24 mouse cellular contexts compared by ENCODE assay signal in genomic region chr17:72973041-72973440, GRCm38 (mm10). TPM values are rescaled to one million over a fixed set of nuclear protein-coding genes. Genes with fewer than 3 reads are reported as not detected.
DNase-seq lines count a peak whose midpoint lies in the region; ATAC-seq and TF ChIP-seq lines count a peak whose summit lies in the region.
"Had no signal": no experiment of that assay in that cellular context is flagged by ENCODE, and none has a peak within 500 bp of the region (broad histone marks: within the 10 kb centered on the region; RNA-seq: fewer than 3 reads in every experiment).

No protein-coding gene starts in this region.

- H3K4me2 ChIP-seq in lung, postnatal 0 days (replicated peaks; ENCODE audit: low read depth, low read length): no peak overlapping the region
- H3K4me2 ChIP-seq in heart, embryonic 14.5 days (ENCODE audit: low read length): no peak overlapping the region
- H3K4me2 ChIP-seq: embryonic facial prominence, embryonic 15.5 days; forebrain, embryonic 15.5 days; intestine, embryonic 15.5 days; limb, embryonic 15.5 days; midbrain, embryonic 11.5 days had no signal

- H3K9me3 ChIP-seq in heart, embryonic 10.5 days: no peaks in the 10 kb centered on the region
- H3K9me3 ChIP-seq in lung, postnatal 0 days (ENCODE audit: low read length): no peaks in the 10 kb centered on the region
- H3K9me3 ChIP-seq in heart, embryonic 14.5 days (ENCODE audit: control insufficient read depth, low read length): no peaks in the 10 kb centered on the region
- H3K9me3 ChIP-seq: embryonic facial prominence, embryonic 15.5 days; forebrain, embryonic 15.5 days; intestine, embryonic 15.5 days; limb, embryonic 15.5 days had no signal

- DNase-seq in heart, adult 18-20 months: peak; percentile 60 to 81
- no peak for DNase-seq in heart, embryonic 10.5 days (ENCODE audit: low spot score)
- peak; percentile 17 for DNase-seq in lung, postnatal 0 days (ENCODE audit: low spot score)
- DNase-seq in lung, postnatal 14 days: no peak
- peak; percentile 59 for DNase-seq in heart, postnatal 4 days
- DNase-seq in left cerebral cortex, postnatal 14 days (ENCODE audit: low spot score in 2 of 2): no peak
- no peak for DNase-seq in testis, postnatal 10 days (ENCODE audit: low spot score)
- DNase-seq: adrenal gland, adult 2 months; cerebellum, adult 9-10 months; gastrocnemius, postnatal 25 days; kidney, adult 8-10 months; kidney, postnatal 4 days; left cerebral cortex, postnatal 4 days; right cerebral cortex, adult 18-20 months; right cerebral cortex, postnatal 4 days; thymus, adult 2 months had no signal

- no peak overlapping the region for H3K27ac ChIP-seq in heart, embryonic 10.5 days
- H3K27ac ChIP-seq in lung, postnatal 0 days (ENCODE audit: low read length): no peak overlapping the region
- H3K27ac ChIP-seq in heart, embryonic 14.5 days (replicated peaks in 1 of 2; ENCODE audit: control insufficient read depth in 1 of 2, insufficient read depth in 1 of 2, low read depth in 2 of 2, low read length in 2 of 2): peak overlapping the region; percentile 34 to 63
- H3K27ac ChIP-seq: embryonic facial prominence, embryonic 15.5 days; forebrain, embryonic 15.5 days; intestine, embryonic 15.5 days; left cerebral cortex, adult 2 months; limb, embryonic 15.5 days had no signal

- TF ChIP-seq EP300 in lung, postnatal 0 days (IDR thresholded peaks at IDR 0.05): no peak

- H3K4me1 ChIP-seq in heart, embryonic 10.5 days: peaks cover 32% of the 10 kb centered on the region
- H3K4me1 ChIP-seq in lung, postnatal 0 days (ENCODE audit: insufficient read depth, low read depth, low read length): peaks cover 2% of the 10 kb centered on the region; the same call in 1 of the 2 replicates
- peaks cover 39 to 57% of the 10 kb centered on the region in 2 experiments for H3K4me1 ChIP-seq in heart, embryonic 14.5 days (ENCODE audit: control insufficient read depth in 2 of 2, insufficient read depth in 2 of 2, low read length in 2 of 2)
- H3K4me1 ChIP-seq: forebrain, embryonic 15.5 days; limb, embryonic 15.5 days had no signal

- no peak overlapping the region for H3K9ac ChIP-seq in lung, postnatal 0 days (replicated peaks; ENCODE audit: low read depth)
- H3K9ac ChIP-seq in heart, embryonic 14.5 days (ENCODE audit: low read length): no peak overlapping the region
- H3K9ac ChIP-seq: embryonic facial prominence, embryonic 15.5 days; forebrain, embryonic 15.5 days; intestine, embryonic 15.5 days; limb, embryonic 15.5 days had no signal

- no peak for TF ChIP-seq CTCF in lung, postnatal 0 days (IDR thresholded peaks at IDR 0.05)

- 70% methylated on average over 5 of the region's 5 CpGs for WGBS in heart, embryonic 10.5 days
- WGBS in lung, postnatal 0 days: 71% methylated on average over 5 of the region's 5 CpGs
- WGBS in heart, embryonic 14.5 days: 24% methylated on average over 5 of the region's 5 CpGs

- ATAC-seq in lung, postnatal 0 days: no peak
- ATAC-seq in heart, embryonic 14.5 days (ENCODE audit: insufficient number of reproducible peaks, insufficient read depth, low FRiP score, low read depth): 0 out of 2 replicates have a peak, but pooled peaks have one; percentile 33
- ATAC-seq: forebrain, embryonic 15.5 days; hindbrain, embryonic 16.5 days; intestine, embryonic 15.5 days had no signal

- no peak overlapping the region for H3K4me3 ChIP-seq in heart, embryonic 10.5 days
- H3K4me3 ChIP-seq in lung, postnatal 0 days (ENCODE audit: low read depth, low read length): no peak overlapping the region
- H3K4me3 ChIP-seq in heart, embryonic 14.5 days (ENCODE audit: control insufficient read depth in 1 of 2, insufficient read depth in 1 of 2, low read depth in 1 of 2, low read length in 2 of 2): no peak overlapping the region
- H3K4me3 ChIP-seq: embryonic facial prominence, embryonic 15.5 days; forebrain, embryonic 15.5 days; intestine, embryonic 15.5 days; left cerebral cortex, adult 2 months; limb, embryonic 15.5 days had no signal

- H3K27me3 ChIP-seq in heart, embryonic 10.5 days (ENCODE audit: insufficient read depth, poor library complexity, severe bottlenecking): no peaks in the 10 kb centered on the region
- no peaks in the 10 kb centered on the region for H3K27me3 ChIP-seq in lung, postnatal 0 days (replicated peaks; ENCODE audit: insufficient read depth, low read length)
- H3K27me3 ChIP-seq in heart, embryonic 14.5 days (ENCODE audit: control insufficient read depth, insufficient read depth, low read length): no peaks in the 10 kb centered on the region
- H3K27me3 ChIP-seq: embryonic facial prominence, embryonic 15.5 days; forebrain, embryonic 15.5 days; intestine, embryonic 15.5 days; limb, embryonic 15.5 days had no signal

- intact Hi-C loops in left cerebral cortex, postnatal 14 days (cut with DNase I): no loop called here

- H3K36me3 ChIP-seq in heart, embryonic 10.5 days: no peaks in the 10 kb centered on the region
- H3K36me3 ChIP-seq in lung, postnatal 0 days (ENCODE audit: insufficient read depth, low read length): no peaks in the 10 kb centered on the region
- H3K36me3 ChIP-seq in heart, embryonic 14.5 days (ENCODE audit: control insufficient read depth, insufficient read depth, low read length): no peaks in the 10 kb centered on the region
- H3K36me3 ChIP-seq: embryonic facial prominence, embryonic 15.5 days; forebrain, embryonic 15.5 days; intestine, embryonic 15.5 days; limb, embryonic 15.5 days had no signal

RNA-seq across cellular contexts. Expression of gene Lbh, which starts 54.9 kb away (rescaled TPM):
- total RNA-seq in heart, adult 18-20 months (2021): 100 to 1,000 TPM; 432 to 483 TPM
- polyA plus RNA-seq in heart, embryonic 10.5 days (2016; fragmentation: Nextera tagmentation; extraction: Ambion mirVana): 10.8 and 15.4 TPM in 2 replicates
- 16.2 and 19.2 TPM in 2 replicates for polyA plus RNA-seq in lung, postnatal 0 days (2015; fragmentation: Nextera tagmentation; extraction: Ambion mirVana)
- polyA plus RNA-seq in heart, embryonic 14.5 days (2014; fragmentation: Nextera tagmentation; extraction: Ambion mirVana): 28.8 and 36.2 TPM in 2 replicates
- 100 to 1,000 TPM; 730 to 743 TPM for total RNA-seq in heart, postnatal 4 days (2021)
- total RNA-seq in left cerebral cortex, postnatal 14 days (2021): 10 to 100 TPM; 44.4 to 45.5 TPM

Comparison
In these comparisons a context has a peak if more than half of its experiments do, and no peak if none do; other contexts are left out.
1. DNase-seq: peak in heart, adult 18-20 months (2 of 2), lung, postnatal 0 days (single experiment) and heart, postnatal 4 days (single experiment); none in heart, embryonic 10.5 days (single experiment), lung, postnatal 14 days (single experiment), left cerebral cortex, postnatal 14 days (0 of 2) and testis, postnatal 10 days (single experiment).
2. H3K27ac ChIP-seq: peak in heart, embryonic 14.5 days (2 of 2); none in heart, embryonic 10.5 days (single experiment) and lung, postnatal 0 days (single experiment).
3. RNA of gene Lbh, which starts 54.9 kb away (total RNA-seq): 730 to 743 TPM in heart, postnatal 4 days and 432 to 483 TPM in heart, adult 18-20 months; 44.4 to 45.5 TPM in left cerebral cortex, postnatal 14 days; every median in the first group is over 4 times any median in the second.